Mouse (Mus musculus): ENCODE data around the gene Tubb1. TPM values are rescaled to one million over a fixed set of nuclear protein-coding genes. Genes with fewer than 3 reads are reported as not detected.

Gene Tubb1
- polyA plus RNA-seq (2016; fragmentation: Nextera tagmentation; extraction: Ambion mirVana), result 4.3 and 5.2 TPM in 2 replicates

GRCm38 (mm10) chr2:174450353-174450752, at the start of gene Tubb1:
Gene Tubb1, plus strand, starts transcription at chr2:174450695.
- no peak for ATAC-seq (ENCODE audit: insufficient number of reproducible peaks, insufficient read depth, low FRiP score, low TSS enrichment, low read depth)
- Histone ChIP-seq H3K9ac (replicated peaks) (no peak within 1 kb of the TSS), H3K36me3 (no peaks in the 10 kb centered on the region), H3K27ac (no peak within 1 kb of the TSS), H3K4me3 (replicated peaks) (no peak within 1 kb of the TSS), H3K9me3 (no peaks in the 10 kb centered on the region), H3K4me2 (no peak within 1 kb of the TSS), H3K27me3 (no peaks in the 10 kb centered on the region), H3K4me1 (replicated peaks) (peaks cover 10% of the 10 kb centered on the region; the same call in 1 of the 2 replicates)
- WGBS, result 71% methylated on average over 4 of the region's 4 CpGs

GRCm38 (mm10) chr2:174410222-174410621, 40.3 kb upstream of the Tubb1 start:
- H3K27ac ChIP-seq, result no peak overlapping the region
- ATAC-seq (ENCODE audit: insufficient number of reproducible peaks, insufficient read depth, low FRiP score, low TSS enrichment, low read depth), result no peak

GRCm38 (mm10) chr2:174413127-174413526, 37.4 kb upstream of the Tubb1 start:
- Histone ChIP-seq H3K27ac (no peak overlapping the region), H3K4me3 (replicated peaks) (no peak overlapping the region), H3K36me3 (no peaks in the 10 kb centered on the region), H3K9me3 (no peaks in the 10 kb centered on the region), H3K4me1 (replicated peaks) (peaks cover 10% of the 10 kb centered on the region), H3K27me3 (no peaks in the 10 kb centered on the region), H3K4me2 (no peak overlapping the region), H3K9ac (replicated peaks) (no peak overlapping the region)
- 90% methylated on average over 7 of the region's 7 CpGs for WGBS
- no peak for ATAC-seq (ENCODE audit: insufficient number of reproducible peaks, insufficient read depth, low FRiP score, low TSS enrichment, low read depth)

More at GRCm38 (mm10) chr2:174410222-174410621, 40.3 kb upstream of the Tubb1 start:
- Histone ChIP-seq H3K9ac (replicated peaks) (no peak overlapping the region), H3K4me2 (no peak overlapping the region), H3K27me3 (no peaks in the 10 kb centered on the region), H3K9me3 (no peaks in the 10 kb centered on the region), H3K36me3 (no peaks in the 10 kb centered on the region), H3K4me3 (replicated peaks) (no peak overlapping the region), H3K4me1 (replicated peaks) (no peaks in the 10 kb centered on the region)
- 52% methylated on average over 2 of the region's 2 CpGs for WGBS

GRCm38 (mm10) chr2:174415001-174415730, 35.3 kb upstream of the Tubb1 start:
- H3K4me3 ChIP-seq (replicated peaks), result peak overlapping the region; percentile 94
- ATAC-seq (ENCODE audit: insufficient number of reproducible peaks, insufficient read depth, low FRiP score, low TSS enrichment, low read depth), result no peak; the same call in 1 of the 2 replicates
- H3K4me1 ChIP-seq (replicated peaks), result peaks cover 10% of the 10 kb centered on the region
- 46% methylated on average over 18 of the region's 18 CpGs for WGBS
- H3K9ac ChIP-seq (replicated peaks), result peak overlapping the region; percentile 84; the same call in 1 of the 2 replicates
- H3K9me3 ChIP-seq, result no peaks in the 10 kb centered on the region
- H3K4me2 ChIP-seq, result peak overlapping the region; percentile 84
- H3K36me3 ChIP-seq, result peaks cover 9% of the 10 kb centered on the region
- H3K27ac ChIP-seq, result no peak overlapping the region
- no peaks in the 10 kb centered on the region for H3K27me3 ChIP-seq

GRCm38 (mm10) chr2:174415731-174416310, 34.7 kb upstream of the Tubb1 start, which contains the start of gene Nelfcd:
Gene Nelfcd, plus strand, starts transcription at chr2:174415804.
- H3K27ac ChIP-seq, result 0 out of 2 replicates have a peak within 1 kb of the TSS, but pooled peaks have one; percentile 29
- under 1% methylated on average over 40 of the region's 40 CpGs for WGBS
- ATAC-seq (ENCODE audit: insufficient number of reproducible peaks, insufficient read depth, low FRiP score, low TSS enrichment, low read depth), result peak; percentile 83

GRCm38 (mm10) chr2:174421107-174421506, 29.4 kb upstream of the Tubb1 start:
- Histone ChIP-seq H3K4me1 (replicated peaks) (peaks cover 10% of the 10 kb centered on the region), H3K27me3 (no peaks in the 10 kb centered on the region), H3K27ac (no peak overlapping the region), H3K9me3 (no peaks in the 10 kb centered on the region), H3K4me3 (replicated peaks) (no peak overlapping the region), H3K9ac (replicated peaks) (no peak overlapping the region), H3K4me2 (no peak overlapping the region), H3K36me3 (peaks cover 69% of the 10 kb centered on the region)
- 91% methylated on average over 6 of the region's 6 CpGs for WGBS
- ATAC-seq (ENCODE audit: insufficient number of reproducible peaks, insufficient read depth, low FRiP score, low TSS enrichment, low read depth), result no peak

More at GRCm38 (mm10) chr2:174415731-174416310, 34.7 kb upstream of the Tubb1 start, which contains the start of gene Nelfcd:
- Histone ChIP-seq H3K36me3 (peaks cover 16% of the 10 kb centered on the region), H3K4me3 (replicated peaks) (peak within 1 kb of the TSS; percentile 94), H3K27me3 (no peaks in the 10 kb centered on the region), H3K9me3 (no peaks in the 10 kb centered on the region), H3K4me1 (replicated peaks) (peaks cover 10% of the 10 kb centered on the region), H3K4me2 (peak within 1 kb of the TSS; percentile 84), H3K9ac (replicated peaks) (peak within 1 kb of the TSS; percentile 84)

GRCm38 (mm10) chr2:174424301-174425085, 26.0 kb upstream of the Tubb1 start:
- no peak overlapping the region for H3K4me3 ChIP-seq (replicated peaks)
- no peak overlapping the region for H3K27ac ChIP-seq
- H3K36me3 ChIP-seq, result peaks cover 100% of the 10 kb centered on the region
- no peak overlapping the region for H3K9ac ChIP-seq (replicated peaks)
- ATAC-seq (ENCODE audit: insufficient number of reproducible peaks, insufficient read depth, low FRiP score, low TSS enrichment, low read depth), result no peak
- peaks cover 5% of the 10 kb centered on the region for H3K4me1 ChIP-seq (replicated peaks)
- H3K9me3 ChIP-seq, result no peaks in the 10 kb centered on the region
- no peaks in the 10 kb centered on the region for H3K27me3 ChIP-seq
- H3K4me2 ChIP-seq, result no peak overlapping the region
- 87% methylated on average over 11 of the region's 11 CpGs for WGBS

GRCm38 (mm10) chr2:174426856-174427255, 23.6 kb upstream of the Tubb1 start:
- ATAC-seq (ENCODE audit: insufficient number of reproducible peaks, insufficient read depth, low FRiP score, low TSS enrichment, low read depth), result no peak
- no peaks in the 10 kb centered on the region for H3K9me3 ChIP-seq
- H3K27me3 ChIP-seq, result no peaks in the 10 kb centered on the region
- no peak overlapping the region for H3K4me2 ChIP-seq
- H3K9ac ChIP-seq (replicated peaks), result no peak overlapping the region
- H3K27ac ChIP-seq, result no peak overlapping the region
- 94% methylated on average over 12 of the region's 12 CpGs for WGBS
- H3K4me3 ChIP-seq (replicated peaks), result no peak overlapping the region
- H3K36me3 ChIP-seq, result peaks cover 93% of the 10 kb centered on the region
- peaks cover 5% of the 10 kb centered on the region for H3K4me1 ChIP-seq (replicated peaks)

- Histone ChIP-seq H3K9ac (replicated peaks) (no peak overlapping the region), H3K4me1 (replicated peaks) (peaks cover 5% of the 10 kb centered on the region), H3K27ac (no peak overlapping the region), H3K36me3 (peaks cover 90% of the 10 kb centered on the region), H3K27me3 (no peaks in the 10 kb centered on the region), H3K9me3 (no peaks in the 10 kb centered on the region), H3K4me2 (no peak overlapping the region), H3K4me3 (replicated peaks) (no peak overlapping the region)
- WGBS, result 81% methylated on average over 18 of the region's 18 CpGs
- ATAC-seq (ENCODE audit: insufficient number of reproducible peaks, insufficient read depth, low FRiP score, low TSS enrichment, low read depth), result no peak
These were observed 22.2 kb upstream of the Tubb1 start for GRCm38 (mm10) chr2:174428076-174428835.

- Histone ChIP-seq H3K4me1 (replicated peaks) (peaks cover 5% of the 10 kb centered on the region), H3K4me2 (no peak overlapping the region), H3K9ac (replicated peaks) (no peak overlapping the region), H3K4me3 (replicated peaks) (no peak overlapping the region), H3K27ac (no peak overlapping the region), H3K9me3 (no peaks in the 10 kb centered on the region), H3K27me3 (no peaks in the 10 kb centered on the region), H3K36me3 (peaks cover 88% of the 10 kb centered on the region)
- 77% methylated on average over 10 of the region's 10 CpGs for WGBS
- no peak for ATAC-seq (ENCODE audit: insufficient number of reproducible peaks, insufficient read depth, low FRiP score, low TSS enrichment, low read depth)
These were observed 21.4 kb upstream of the Tubb1 start for GRCm38 (mm10) chr2:174428996-174429591.
